Mouse (Mus musculus): ENCODE results near the gene Ccdc125. TPM values are rescaled to one million over a fixed set of nuclear protein-coding genes. Genes with fewer than 3 reads are reported as not detected.
"Not testable (repeated sequence)": the region's sequence is repeated elsewhere in the genome, so short reads cannot be mapped to it uniquely, and the experiment has no call there.

The Ccdc125 gene
- total RNA-seq, 2 experiments from 2014 or later: 0.23 TPM; not detected in 1

DNA sequence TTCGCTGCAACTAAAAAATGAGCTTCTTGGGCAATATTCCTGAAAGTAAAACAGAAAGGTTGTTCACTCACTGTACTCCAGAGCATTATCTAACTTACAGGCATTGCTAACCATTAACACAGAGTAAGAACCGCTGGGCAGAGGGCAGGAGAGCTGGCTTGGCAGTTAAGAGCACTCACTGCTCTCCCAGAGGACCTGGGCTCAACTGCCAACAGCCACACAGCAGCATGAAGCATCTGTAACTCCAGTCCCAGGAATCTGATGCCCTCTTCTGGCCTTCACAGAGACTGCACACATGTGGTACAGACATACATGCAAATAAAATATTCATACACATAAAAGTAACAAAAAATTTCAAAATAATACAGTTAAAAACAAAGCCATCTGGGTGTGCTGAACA is 34.0 kb downstream of the Ccdc125 start:
- no peak for DNase-seq (ENCODE audit: low spot score in 2 of 2)
- intact Hi-C loops (cut with DNase I): loop anchor here (10.0 kb wide), 1 partner anchor 229 kb away; no protein-coding TSS in a partner anchor

DNA sequence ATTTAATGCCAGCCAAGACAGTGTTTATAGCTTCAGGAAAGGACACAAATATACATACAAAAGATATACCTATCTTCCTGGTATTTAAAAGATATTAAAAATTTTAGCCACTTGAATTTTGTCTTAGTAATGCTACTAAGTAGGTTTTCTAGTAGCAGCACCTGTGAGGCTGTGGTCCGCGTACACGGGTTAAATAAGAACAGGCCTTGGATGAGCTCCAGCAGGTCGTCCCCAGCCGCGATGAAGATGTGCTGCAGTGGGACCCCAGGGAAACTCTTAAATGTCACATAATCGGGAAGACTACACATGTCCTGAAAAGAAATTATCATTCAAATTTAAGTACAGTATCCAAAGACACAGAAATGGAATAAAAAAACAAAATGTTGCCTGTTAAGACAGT is 36.7 kb downstream of the Ccdc125 start:
- no peak for DNase-seq (ENCODE audit: low spot score in 2 of 2)
- intact Hi-C loops (cut with DNase I): loop anchor here (10.0 kb wide), 1 partner anchor 231 kb away; no protein-coding TSS in a partner anchor

DNA sequence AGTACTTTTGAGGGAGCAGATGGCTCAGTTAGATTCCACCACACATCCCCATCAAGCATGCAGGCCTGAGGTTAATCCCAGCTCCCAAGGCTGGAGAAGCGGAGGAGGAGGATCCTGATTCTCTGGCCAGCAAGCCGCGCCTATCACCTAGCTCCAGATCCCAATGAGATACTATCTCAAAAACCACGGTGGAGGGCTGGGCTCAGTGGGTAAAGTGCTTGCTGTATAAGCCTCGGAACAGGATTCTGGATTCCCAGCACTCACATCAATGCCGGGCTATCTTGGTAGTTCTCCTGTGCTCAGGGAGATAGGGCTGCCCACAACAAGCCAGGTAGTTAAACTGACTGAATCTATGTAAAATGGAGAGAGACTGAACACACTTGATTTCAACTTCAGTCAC is 46.0 kb downstream of the Ccdc125 start:
- intact Hi-C loops (cut with DNase I): no loop called here
- no peak for DNase-seq (ENCODE audit: low spot score in 2 of 2)

DNA sequence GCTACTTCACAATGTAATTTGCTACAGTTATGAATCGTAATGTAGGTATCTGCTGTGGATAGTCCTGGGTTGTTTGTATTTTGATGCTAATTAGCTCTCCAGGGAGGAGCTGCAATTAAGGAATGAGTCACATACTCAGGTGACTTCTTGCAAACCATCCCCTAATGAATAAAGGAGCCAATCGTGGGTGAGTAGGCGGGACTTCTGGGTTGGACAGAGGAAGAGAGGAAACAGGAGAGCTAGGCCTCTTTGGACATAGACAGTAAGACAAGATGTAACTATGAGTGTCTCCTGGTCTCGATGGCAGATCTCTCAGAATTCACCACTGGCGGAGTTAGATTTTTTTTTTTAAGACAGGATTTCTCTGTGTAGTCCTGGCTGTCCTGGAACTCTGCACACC is 52.1 kb downstream of the Ccdc125 start:
- no peak for DNase-seq (ENCODE audit: low spot score in 2 of 2)
- intact Hi-C loops (cut with DNase I): loop anchor here (10.0 kb wide), 1 partner anchor 617 kb away; the partner anchor contains the start of genes Bdp1 and Serf1

DNA sequence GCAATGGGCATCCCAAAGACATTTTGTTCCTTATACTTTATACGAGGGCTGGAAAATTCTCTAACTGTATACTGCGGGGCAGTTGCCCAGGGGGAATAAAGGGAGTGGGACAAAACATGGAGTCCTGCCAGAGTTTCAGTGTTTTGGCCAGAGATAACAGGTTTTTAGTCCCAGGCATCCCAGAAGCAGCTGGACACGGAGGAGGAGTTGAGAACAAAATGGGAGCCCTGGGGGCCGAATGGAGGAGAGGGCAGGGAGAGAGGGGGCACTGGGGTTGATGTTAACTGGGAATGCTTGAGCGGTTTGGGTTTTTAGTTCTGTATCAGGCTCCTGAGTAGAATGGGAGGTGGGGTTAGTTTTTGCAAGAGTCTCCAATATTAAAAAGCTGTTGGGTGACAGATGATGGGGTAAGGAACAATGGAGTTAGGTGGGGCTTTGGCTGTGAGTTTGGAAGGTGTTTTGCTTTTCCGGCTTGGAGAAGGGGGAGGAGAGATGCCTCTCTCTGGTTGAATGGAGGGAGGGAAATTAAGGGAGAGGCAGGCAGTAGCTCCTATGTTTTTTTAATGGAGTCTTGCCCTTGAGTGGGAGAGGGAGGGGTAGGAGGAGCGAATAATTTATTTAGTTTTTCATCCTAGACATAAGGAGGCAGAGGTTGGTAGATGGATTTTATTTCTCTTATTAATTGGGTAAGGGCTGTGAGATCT is 54.7 kb downstream of the Ccdc125 start:
- intact Hi-C loops (cut with DNase I): loop anchor here (10.0 kb wide), 1 partner anchor 619 kb away; the partner anchor contains the start of genes Bdp1 and Serf1

DNA sequence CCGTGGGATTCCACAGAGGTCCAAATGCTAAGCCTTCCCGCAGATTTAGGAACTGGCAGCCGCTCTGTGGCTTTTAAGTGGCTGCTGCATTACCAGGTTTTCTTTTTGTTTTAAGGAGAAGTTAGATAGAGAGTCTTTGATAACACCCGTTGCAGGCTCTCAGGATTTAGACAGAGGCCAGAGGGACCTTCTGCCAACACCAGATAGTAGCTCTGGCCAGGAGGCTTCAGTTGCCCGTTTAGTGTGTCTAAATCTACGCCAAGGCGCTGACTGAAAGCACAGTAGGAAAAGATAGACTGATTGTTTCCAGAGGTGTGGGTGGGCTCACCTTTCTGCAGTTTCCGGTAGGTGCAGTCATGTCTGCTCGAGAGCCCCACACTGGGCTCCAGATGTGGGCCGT is 55.7 kb downstream of the Ccdc125 start:
- DNase-seq (ENCODE audit: low spot score in 2 of 2): no peak
- intact Hi-C loops (cut with DNase I): loop anchor here (10.0 kb wide), 1 partner anchor 620 kb away; the partner anchor contains the start of genes Bdp1 and Serf1

More for the DNA sequence above, 54.7 kb downstream of the Ccdc125 start:
- no peak for DNase-seq (ENCODE audit: low spot score in 2 of 2)

DNA sequence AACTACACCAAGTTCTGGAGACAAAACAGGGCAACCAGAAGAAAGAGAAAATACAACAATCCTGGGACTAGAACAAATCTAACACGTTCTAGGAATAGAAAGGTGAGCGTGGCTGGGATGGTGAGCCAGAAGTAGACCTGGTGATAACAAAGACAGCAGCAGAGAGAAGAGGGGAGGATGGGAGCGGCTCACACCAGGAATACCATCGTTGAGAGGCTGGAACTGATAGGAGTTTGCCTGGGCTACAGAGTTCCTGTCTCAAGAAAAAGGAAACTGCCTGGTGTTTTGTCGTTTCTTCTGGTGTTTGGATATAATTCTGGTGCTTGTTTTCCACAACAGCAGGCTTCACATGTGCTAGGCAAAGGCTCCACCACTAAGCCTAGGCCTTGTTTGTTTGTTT is 58.6 kb downstream of the Ccdc125 start:
- intact Hi-C loops (cut with DNase I): loop anchor here (10.0 kb wide), 1 partner anchor 623 kb away; the partner anchor contains the start of genes Bdp1 and Serf1
- DNase-seq (ENCODE audit: low spot score in 2 of 2): no peak

DNA sequence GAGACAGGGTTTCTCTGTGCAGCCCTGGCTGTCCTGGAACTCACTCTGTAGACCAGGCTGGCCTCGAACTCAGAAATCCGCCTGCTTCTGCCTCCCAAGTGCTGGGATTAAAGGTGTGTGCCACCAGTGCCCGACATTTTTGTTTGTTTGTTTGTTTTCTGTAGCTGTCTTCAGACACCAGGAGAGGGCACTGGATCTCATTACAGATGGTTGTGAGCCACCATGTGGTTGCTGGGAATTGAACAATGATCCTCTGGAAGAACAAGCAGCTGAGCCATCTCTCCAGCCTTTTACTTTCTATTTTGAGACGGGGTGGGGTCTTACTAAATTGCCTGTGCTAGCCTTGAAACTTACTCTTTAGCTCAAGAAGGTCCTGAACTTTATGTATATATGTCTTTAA is 59.0 kb downstream of the Ccdc125 start:
- not testable (repeated sequence) for DNase-seq (ENCODE audit: low spot score in 2 of 2)
- intact Hi-C loops (cut with DNase I): loop anchor here (10.0 kb wide), 1 partner anchor 624 kb away; the partner anchor contains the start of genes Bdp1 and Serf1

DNA sequence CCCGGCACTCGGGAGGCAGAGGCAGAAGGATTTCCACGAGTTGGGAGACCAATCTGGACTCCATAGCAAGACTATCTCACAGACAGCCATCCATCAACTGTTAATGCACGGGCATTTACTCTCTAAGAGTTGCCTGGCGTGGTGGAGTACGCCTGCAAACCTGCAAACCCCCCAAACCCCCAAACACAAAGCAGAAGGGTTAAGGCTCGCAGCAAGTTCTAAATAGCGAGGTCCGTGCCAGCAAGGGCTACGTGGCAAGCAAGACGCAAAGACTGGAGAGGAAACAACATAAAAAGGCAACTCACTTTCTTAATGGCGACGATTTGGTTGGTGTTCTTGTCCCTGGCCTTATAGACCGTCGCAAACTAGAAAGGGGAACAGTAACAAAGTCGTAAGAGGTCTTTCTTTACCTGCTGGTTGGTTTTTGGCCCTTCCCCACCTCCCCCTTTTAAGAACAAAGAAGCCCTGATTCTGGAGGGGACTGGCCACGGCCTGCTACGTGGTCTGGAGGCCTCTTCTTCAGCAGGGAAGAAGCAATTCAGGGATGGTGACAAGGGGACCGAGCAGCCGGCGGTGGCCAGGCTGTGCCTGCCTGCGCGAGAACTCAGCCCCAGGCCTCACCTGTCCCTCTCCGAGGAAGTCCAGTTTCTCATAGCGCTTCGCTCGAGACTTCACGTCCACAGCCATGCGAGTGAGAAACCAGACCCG is 60.8 kb downstream of the Ccdc125 start:
- intact Hi-C loops (cut with DNase I): loop anchor here (2.0 kb wide), 1 partner anchor 80 kb away; the partner anchor contains the start of genes Ak6, Rad17 and Taf9
- no peak for DNase-seq (ENCODE audit: low spot score in 2 of 2)

DNA sequence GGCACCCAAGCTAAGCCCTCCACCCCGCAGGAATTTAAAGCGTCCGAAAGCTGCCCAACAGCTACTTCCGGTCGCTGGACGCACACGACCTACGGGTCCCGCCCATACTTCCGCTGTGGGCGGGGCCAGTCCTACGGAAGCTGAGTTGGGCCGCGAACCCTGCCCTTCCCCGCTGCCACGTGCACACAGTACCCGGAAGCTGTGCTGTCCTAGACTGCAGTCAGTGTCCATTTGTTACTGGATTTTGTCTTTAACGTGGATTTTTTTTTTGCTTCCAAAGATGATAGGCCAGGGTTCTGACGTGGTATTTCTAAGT is 61.3 kb downstream of the Ccdc125 start, which contains the start of gene Cdk7:
Gene Cdk7 (minus strand): TSS at position 79 of the 316 bp plus-strand sequence.
- DNase-seq (ENCODE audit: low spot score in 2 of 2): peak; percentile 94 to 96
- intact Hi-C loops (cut with DNase I): loop anchor here (2.0 kb wide), 1 partner anchor 80 kb away; the partner anchor contains the start of genes Ak6, Rad17 and Taf9

DNA sequence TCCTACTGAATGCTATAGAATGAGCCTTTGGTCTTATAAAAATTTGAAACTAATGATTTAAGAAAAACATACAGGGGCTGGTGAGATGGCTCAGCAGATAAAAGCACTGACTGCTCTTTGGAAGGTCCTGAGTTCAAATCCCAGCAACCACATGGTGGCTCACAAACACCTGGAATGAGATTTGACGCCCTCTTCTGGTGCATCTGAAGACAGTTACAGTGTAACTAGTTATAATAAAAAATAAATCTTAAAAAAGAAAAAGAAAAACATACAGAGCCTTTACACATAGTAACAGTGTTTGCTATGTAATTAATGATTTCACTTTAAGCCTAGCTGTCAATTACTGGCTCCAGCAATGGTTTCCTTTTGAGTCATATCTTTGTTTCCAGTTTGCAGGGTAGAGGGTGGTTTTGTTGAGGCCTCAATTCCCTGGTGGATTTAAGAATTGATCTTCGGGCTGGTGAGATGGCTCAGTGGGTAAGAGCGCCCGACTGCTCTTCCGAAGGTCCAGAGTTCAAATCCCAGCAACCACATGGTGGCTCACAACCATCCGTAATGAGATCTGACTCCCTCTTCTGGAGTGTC is 62.0 kb downstream of the Ccdc125 start:
- intact Hi-C loops (cut with DNase I): loop anchor here (2.0 kb wide), 1 partner anchor 81 kb away; the partner anchor contains the start of genes Ak6, Rad17 and Taf9
- DNase-seq (ENCODE audit: low spot score in 2 of 2): not testable (repeated sequence)

DNA sequence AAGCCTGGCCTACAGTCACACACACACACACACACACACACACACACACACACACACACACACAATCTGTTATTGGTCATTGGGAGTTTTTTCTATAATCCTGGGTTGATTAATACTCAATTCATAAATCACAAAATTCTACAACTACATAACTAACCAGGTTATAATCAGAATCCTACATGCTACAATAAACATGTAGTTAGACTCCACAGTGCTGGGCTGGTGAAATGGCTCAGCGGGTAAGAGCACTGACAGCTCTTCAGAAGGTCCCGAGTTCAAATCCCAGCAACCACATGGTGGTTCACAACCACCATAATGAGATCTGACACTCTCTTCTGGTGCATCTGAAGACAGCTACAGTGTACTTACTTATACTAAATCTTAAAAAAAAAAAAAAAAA is 63.2 kb downstream of the Ccdc125 start:
- intact Hi-C loops (cut with DNase I): no loop called here
- no peak for DNase-seq (ENCODE audit: low spot score in 2 of 2)

DNA sequence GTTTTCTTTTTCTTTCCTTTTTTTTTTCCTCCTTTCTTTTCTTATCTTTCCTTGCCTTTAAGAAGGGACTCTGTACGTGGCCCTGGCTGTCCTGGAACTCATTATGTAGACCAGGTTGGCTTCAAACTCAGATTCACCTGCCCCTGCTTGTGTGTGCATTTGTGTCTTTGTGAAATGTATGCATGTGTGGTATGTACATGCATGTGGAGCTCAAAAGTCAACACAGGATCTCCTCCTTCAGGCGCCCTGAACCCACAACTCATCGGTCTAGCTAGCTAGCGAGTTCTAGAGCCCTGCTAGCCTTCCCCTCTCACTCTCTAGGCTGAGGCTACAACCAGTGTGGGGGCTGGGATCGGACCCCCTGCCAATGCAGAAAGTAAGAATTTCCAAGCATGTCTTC is 73.3 kb downstream of the Ccdc125 start:
- intact Hi-C loops (cut with DNase I): loop anchor here (5.0 kb wide), 1 partner anchor 89 kb away; the partner anchor contains the start of gene Slc30a5
- DNase-seq (ENCODE audit: low spot score in 2 of 2): no peak

DNA sequence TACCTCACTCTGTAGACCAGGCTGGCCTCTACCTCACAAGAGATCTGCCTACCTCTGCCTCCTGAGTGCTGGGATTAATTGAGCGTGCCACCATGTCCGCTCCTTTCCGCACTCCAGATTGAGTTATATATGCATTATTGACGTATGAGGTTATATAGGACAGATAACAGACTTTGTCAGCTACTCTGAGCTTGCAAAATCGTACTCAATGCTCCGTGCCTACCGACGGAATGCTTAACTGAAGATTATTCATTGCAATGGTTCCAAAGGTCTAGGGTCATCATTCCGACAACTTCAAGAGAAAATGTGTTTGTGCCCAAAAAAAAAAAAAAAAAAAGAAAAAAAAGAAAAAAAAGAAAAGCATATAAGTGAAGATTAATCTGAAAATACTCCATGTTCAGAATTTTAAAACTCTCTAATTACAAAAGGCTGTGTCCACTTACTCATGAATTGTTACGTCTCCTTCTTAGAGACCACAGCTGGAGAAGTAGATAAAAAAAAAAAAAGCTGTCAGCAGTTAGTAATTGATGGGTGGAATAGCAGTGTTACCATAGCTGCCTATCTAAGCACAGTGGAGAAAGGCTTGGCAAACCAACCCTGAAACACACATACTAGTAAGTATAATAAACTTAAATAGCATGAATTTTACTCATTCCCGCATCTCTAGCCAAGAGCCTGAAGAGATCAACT is 74.0 kb downstream of the Ccdc125 start:
- intact Hi-C loops (cut with DNase I): loop anchor here (5.0 kb wide), 1 partner anchor 89 kb away; the partner anchor contains the start of gene Slc30a5
- no peak for DNase-seq (ENCODE audit: low spot score in 2 of 2)

DNA sequence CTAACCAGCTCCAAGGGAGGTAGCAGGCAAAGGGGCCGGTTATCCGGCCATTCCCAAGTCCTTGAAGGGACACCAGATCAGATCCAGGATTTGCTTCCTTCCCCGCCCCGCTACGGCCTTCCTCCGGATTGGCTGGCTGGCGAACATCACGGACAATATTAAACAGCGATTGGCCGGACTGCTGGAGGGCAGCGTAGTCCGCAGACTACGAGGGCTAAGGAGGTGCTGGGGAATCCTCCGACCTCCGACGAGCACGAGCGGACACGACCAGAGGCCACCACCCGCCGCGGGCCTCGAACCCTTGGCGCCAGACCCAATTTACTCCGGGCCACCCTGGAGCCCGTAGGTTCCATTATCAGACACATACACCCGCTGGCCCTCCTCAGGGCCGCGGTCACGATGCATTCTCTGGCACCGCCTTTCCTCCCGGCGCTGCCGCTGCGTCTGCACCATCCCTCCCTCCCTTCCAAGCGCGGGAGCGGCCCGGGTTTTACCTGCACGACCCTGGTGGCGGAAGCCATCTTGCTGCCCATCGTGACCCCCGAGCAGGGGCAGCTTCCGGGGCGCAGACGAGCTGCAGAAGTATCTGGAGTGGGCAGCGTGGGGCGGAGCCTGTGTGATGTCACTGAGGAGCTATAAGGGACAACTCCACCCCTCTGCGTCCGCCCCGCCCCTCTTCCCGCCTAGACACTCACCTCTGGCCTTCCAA is 74.7 kb downstream of the Ccdc125 start, which contains the start of gene Mrps36:
Gene Mrps36 (minus strand): TSS at position 624 of the 709 bp plus-strand sequence.
- peak; percentile 90 to 96 for DNase-seq (ENCODE audit: low spot score in 2 of 2)
- intact Hi-C loops (cut with DNase I): loop anchor here (5.0 kb wide), 1 partner anchor 88 kb away; the partner anchor contains the start of gene Slc30a5

DNA sequence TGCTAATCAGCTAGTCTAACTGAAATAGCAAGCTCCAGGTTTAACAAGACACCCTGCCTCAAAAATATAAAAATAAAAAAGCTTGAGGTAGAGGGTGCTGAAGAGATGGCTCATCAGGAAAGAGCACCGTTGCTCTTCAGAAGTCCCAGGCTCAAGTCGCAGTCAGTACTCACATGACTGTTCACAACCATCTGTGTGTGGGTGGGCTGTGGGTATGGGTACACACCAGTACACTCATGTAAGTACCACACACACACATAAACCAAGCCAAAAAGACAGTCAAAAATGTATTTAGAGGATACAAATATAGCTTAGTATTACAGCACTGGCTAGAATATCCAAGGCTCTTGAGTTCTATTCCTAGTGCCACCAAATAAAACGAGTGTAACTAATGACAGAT is 76.6 kb downstream of the Ccdc125 start:
- intact Hi-C loops (cut with DNase I): no loop called here
- DNase-seq (ENCODE audit: low spot score in 2 of 2): peak; percentile 57 to 92

Measured in left cerebral cortex, postnatal 25 days (tissue).